Mouse (Mus musculus): ENCODE measurements at regions not wholly inside any gene's neighbourhood (a gene's known extent, or its start where the extent isn't known, plus 50 kb on each side); places are given as distances from the start of the nearest gene placed in this dataset.

GRCm38 (mm10) chr7:71236334-71236733 lies 115.0 kb downstream of the Gm10295 start:
- TF ChIP-seq POLR2A (IDR thresholded peaks at IDR 0.05; ENCODE audit: insufficient read length, low read depth) (no peak), CEBPB (IDR thresholded peaks at IDR 0.05; ENCODE audit: insufficient read depth, poor library complexity, severe bottlenecking) (no peak)
